Mouse (Mus musculus) bone marrow, adult 2 months (tissue): ENCODE results near the gene Eef1g. TPM values are rescaled to one million over a fixed set of nuclear protein-coding genes. Genes with fewer than 3 reads are reported as not detected.
A peak's percentile ranks its signal among the peaks of the same experiment; 100 is the strongest.

Experiments used
- H3K27ac ChIP-seq: fragments of 200-500 bp; 2 replicates; pipeline ENCODE4 v1.5.1; 2012; ENCODE audit warnings: low read depth, mild to moderate bottlenecking, control low read depth, inconsistent platforms, low read length; ENCODE audit not compliant: control insufficient read depth, poor library complexity, insufficient read depth
- H3K4me1 ChIP-seq: fragments of 200-500 bp; 2 replicates; pipeline ENCODE4 v1.6.1; 2011; ENCODE audit warnings: low read length; ENCODE audit not compliant: control insufficient read depth, insufficient read depth
- H3K4me3 ChIP-seq: fragments of 200-500 bp; replicated peaks from 2 replicates; pipeline ENCODE3; 2011; ENCODE audit warnings: mild to moderate bottlenecking, low read depth, low read length, control low read depth; ENCODE audit not compliant: control insufficient read depth
- CTCF ChIP-seq: fragments of 200-500 bp; IDR thresholded peaks from 2 replicates; pipeline ENCODE4 v1.5.1; 2011; ENCODE audit warnings: low read length, control low read depth; ENCODE audit not compliant: control insufficient read depth, insufficient read depth
- POLR2A ChIP-seq: fragments of 200-500 bp; IDR thresholded peaks from 2 replicates; pipeline ENCODE4 v1.6.1; 2011; ENCODE audit warnings: low read depth, mild to moderate bottlenecking, control low read depth, low read length, borderline replicate concordance; ENCODE audit not compliant: control insufficient read depth
- WGBS: fragments of 180-500 bp; shearing (Covaris S2); methylation state at CpG from one replicate; pipeline ENCODE4 v1.1.7; 2018; 5-methylcytosine and 5-hydroxymethylcytosine counted together
- polyA plus RNA-seq: library from polyadenylated mRNA; stranded (reverse); fragments of >200 nt; gene quantifications from 2 replicates; pipeline ENCODE4 v1.2.4, GENCODE M21; 2011; ENCODE audit warnings: low replicate concordance; ENCODE audit not compliant: missing spikeins, insufficient read depth, insufficient read length

The Eef1g gene
- polyA plus RNA-seq, 1 experiment: 224 TPM

DNA sequence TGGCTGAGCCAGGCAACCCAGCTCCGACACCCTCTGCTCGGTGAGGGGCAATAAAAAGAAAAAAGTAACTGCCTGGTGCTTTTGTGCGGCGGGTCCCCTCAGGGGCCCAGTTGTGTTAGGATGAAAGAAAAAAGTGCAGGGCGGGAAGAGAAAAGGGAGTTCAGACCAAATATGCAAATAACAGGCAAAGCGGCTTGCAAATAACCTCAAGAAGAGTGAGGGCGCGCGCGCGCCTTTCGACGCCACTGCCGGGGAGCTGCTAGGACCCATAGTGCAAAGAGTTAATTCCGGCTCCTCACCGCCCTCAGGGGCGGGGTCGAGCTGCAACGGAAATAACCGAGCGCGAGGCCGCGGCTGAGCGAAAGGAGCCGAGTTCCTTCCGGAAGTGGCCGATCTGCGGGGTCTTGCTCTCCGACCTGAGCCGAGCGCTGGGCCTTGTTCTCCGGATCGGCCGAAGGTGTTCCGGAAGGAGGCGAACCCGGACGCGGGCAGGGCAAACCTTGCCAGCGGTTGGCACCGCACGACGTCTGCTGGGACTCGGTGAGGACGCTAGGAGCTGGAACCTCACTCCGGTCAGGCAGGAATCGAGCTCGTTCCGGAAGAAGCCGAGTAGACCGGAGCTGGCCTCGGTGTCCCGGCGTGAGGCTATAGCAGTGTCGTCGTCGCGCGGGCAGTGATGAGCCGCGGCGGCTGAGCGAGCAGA is 25.2 kb upstream of the Eef1g start, which contains the start of gene Mta2:
Gene Mta2, plus strand, starts transcription at position 361 of the 703 bp plus-strand sequence.
- Histone ChIP-seq H3K27ac (peak within 1 kb of the TSS; percentile 96), H3K4me3 (peak within 1 kb of the TSS; percentile 81), H3K4me1 (peaks cover 5% of the 10 kb centered on the region; the same call in 1 of the 2 replicates)
- TF ChIP-seq CTCF (no peak), POLR2A (peak; percentile 96)
- under 1% methylated on average over 64 of the region's 64 CpGs for WGBS

DNA sequence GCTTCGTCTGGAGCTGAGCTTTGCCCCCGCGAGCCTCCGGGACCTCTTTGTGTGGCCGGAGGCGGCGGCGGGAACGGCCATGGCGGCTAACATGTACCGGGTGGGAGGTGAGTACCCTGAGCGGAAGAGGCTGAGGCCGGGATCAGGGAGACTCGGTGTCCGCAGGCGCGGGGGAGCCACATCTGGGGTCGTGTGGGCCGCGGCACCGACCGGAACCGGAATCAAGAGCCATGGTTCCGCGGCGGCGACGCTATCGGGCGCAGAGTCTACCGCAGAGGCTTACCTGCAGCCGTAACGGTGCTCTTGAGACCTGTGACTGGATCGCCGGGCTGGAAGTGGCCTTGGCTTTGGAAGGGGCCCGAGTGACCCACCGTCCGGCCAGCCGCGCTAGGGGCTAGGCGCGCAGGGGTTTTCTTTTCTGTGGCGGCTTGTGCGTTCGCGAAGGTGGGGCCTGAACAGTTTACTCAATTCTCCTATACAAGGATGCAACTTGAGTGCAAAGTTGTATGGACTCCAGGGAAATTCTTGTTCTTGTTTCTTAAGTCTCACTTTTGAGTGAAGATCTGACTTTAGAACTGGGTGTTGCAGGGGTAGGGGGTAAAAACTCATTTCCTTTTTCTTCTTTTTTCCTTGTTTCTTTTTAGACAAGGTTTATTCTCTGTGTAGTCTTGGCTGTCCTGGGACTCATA is 24.4 kb upstream of the Eef1g start:
- under 1% methylated on average over 46 of the region's 46 CpGs for WGBS

DNA sequence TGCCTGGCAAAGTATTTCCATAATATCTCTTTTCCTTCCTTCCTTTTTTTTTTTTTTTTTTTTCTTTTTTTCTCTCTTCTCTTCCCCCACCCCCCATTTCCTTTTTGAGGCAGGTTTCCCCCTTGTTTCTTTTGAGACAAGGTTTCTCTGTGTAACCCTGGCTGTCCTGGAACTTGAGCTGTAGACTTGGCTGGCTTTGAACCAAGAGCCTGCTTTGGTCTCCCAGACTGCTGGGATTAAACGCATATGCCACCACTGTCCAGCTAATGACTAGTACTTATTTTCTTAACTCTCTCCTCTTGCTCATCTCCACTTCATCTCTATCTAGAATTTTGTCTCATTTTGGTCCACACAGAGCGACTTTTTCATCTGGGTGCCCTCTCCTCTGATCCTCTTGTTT is 23.8 kb upstream of the Eef1g start:
- peaks cover 5% of the 10 kb centered on the region; the same call in 1 of the 2 replicates for H3K4me1 ChIP-seq

More for the DNA sequence above, 24.4 kb upstream of the Eef1g start:
- Histone ChIP-seq H3K27ac (peak overlapping the region; percentile 96), H3K4me3 (peak overlapping the region; percentile 81), H3K4me1 (peaks cover 5% of the 10 kb centered on the region; the same call in 1 of the 2 replicates)
- TF ChIP-seq POLR2A: no peak
- TF ChIP-seq CTCF: no peak

DNA sequence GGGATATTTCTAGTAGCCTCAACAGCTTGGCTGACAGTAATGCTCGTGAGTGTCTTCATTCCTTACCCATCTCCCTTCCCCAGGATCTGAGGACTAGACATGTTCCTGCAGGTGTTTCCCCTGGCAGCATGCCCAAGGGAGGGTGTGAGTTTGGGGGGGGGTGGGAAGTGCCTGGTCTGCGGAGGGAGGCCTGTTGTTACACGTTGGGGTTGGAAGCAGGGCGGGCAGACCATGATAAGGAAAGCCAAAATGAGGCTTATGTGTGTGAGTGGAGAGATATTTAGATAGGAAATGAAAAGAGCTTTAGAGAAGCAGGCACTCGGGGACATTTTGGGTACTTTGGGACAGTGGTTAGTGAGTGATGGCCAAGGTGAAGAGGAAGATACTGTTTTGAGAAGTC is 22.8 kb upstream of the Eef1g start:
- H3K4me1 ChIP-seq: peaks cover 5% of the 10 kb centered on the region; the same call in 1 of the 2 replicates
- no peak for TF ChIP-seq CTCF
- TF ChIP-seq POLR2A: no peak
- peak overlapping the region; percentile 22 for H3K27ac ChIP-seq
- WGBS: 3% methylated on average over 5 of the region's 5 CpGs
- H3K4me3 ChIP-seq: peak overlapping the region; percentile 33

More for the DNA sequence above, 23.8 kb upstream of the Eef1g start:
- TF ChIP-seq POLR2A: no peak
- TF ChIP-seq CTCF: no peak
- Histone ChIP-seq H3K4me3 (peak overlapping the region; percentile 72), H3K27ac (no peak overlapping the region)
- WGBS: 28% methylated on average over 2 of the region's 2 CpGs

DNA sequence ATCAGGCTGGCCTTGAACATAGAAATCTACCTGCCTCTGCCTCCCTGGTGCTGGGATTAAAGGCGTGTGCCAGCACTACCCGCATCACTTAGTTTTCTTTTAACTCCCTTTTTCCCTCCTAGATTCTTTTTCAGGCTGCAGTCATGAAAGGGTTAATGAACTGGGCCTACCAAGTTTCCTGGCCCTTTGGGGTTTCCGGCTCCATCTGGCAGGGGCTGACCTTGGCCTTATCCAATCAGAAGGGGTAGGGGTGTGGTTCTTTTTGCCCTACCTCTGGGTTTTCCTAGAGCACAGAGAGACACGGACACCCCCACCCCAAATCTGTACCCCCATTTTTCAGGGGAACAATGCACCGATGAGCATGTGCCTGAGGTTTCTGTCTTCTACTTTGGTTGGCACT is 22.1 kb upstream of the Eef1g start:
- no peak for TF ChIP-seq CTCF
- TF ChIP-seq POLR2A: no peak
- Histone ChIP-seq H3K27ac (no peak overlapping the region; the same call in 1 of the 2 replicates), H3K4me3 (no peak overlapping the region), H3K4me1 (peaks cover 5% of the 10 kb centered on the region; the same call in 1 of the 2 replicates)
- 5% methylated on average over 5 of the region's 5 CpGs for WGBS

DNA sequence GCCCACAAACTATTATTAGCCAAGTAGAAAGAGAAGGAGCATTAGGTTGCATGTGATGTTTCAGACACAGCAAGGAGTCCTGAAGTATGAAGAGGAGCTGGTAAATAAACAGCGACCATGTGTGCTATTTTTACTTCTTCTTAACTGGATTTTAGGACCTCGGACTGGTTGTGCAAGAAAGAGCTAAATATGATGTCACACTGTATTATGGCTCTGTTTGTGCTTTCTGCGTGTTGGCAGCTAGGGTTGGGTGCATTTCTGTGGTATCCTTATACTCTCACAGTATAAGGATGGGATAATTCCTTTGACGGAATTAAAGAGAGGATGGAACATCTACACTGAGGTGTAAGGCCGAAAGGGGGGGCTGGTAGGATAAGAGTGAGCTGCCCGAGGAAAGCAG is 21.6 kb upstream of the Eef1g start:
- H3K27ac ChIP-seq: no peak overlapping the region
- WGBS: 51% methylated on average over 6 of the region's 6 CpGs
- TF ChIP-seq CTCF: no peak
- no peak for TF ChIP-seq POLR2A
- H3K4me3 ChIP-seq: no peak overlapping the region
- peaks cover 5% of the 10 kb centered on the region; the same call in 1 of the 2 replicates for H3K4me1 ChIP-seq

DNA sequence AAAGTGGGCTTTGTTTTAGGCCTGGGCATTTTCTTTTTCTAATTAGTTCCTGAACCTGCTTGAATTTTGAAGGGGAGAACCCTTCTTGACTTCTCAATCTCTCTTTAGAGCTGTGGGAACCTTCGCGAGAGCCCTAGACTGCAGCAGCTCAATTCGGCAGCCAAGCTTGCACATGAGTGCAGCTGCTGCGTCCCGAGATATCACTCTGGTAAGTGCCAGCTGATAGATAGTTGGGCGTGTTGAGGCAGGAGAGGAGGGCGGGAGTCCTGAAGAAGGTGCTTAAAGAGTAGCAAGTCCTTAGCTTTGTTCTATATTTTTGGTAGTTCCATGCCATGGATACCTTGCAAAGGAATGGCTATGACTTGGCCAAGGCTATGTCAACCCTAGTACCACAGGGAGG is 19.9 kb upstream of the Eef1g start:
- Histone ChIP-seq H3K27ac (no peak overlapping the region), H3K4me3 (no peak overlapping the region), H3K4me1 (peaks cover 1% of the 10 kb centered on the region; the same call in 1 of the 2 replicates)
- 67% methylated on average over 7 of the region's 7 CpGs for WGBS
- no peak for TF ChIP-seq CTCF
- no peak for TF ChIP-seq POLR2A

DNA sequence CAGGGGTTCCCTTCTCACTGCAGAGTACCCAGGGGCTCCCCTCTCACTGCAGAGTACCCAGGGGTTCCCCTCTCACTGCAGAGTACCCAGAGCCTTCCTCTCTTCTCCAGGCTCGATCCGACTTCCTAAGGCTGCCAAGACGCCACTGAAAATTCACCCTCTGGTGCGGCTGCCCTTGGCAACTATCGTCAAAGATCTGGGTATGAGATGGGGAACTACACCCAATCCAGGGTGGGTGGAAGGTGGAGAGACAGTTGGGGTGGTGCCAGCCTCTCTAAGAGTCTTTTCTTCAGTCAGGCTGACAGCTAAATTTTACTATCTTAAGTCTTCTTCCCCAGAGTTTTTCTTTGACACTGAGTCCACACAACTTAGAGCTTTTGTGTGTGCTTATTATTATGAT is 16.7 kb upstream of the Eef1g start:
- Histone ChIP-seq H3K4me1 (peaks cover 2% of the 10 kb centered on the region; the same call in 1 of the 2 replicates), H3K4me3 (no peak overlapping the region), H3K27ac (no peak overlapping the region)
- WGBS: 72% methylated on average over 5 of the region's 5 CpGs
- TF ChIP-seq CTCF (no peak), POLR2A (no peak)
